Mouse (Mus musculus): ENCODE results near the gene Carhsp1. TPM values are rescaled to one million over a fixed set of nuclear protein-coding genes. Genes with fewer than 3 reads are reported as not detected.

The Carhsp1 gene
- 80.4 and 84.0 TPM in 2 replicates for polyA plus RNA-seq (2015; fragmentation: Nextera tagmentation; extraction: Ambion mirVana)

GRCm38 (mm10) chr16:8671551-8672349 lies at the start of gene Carhsp1:
Gene Carhsp1, minus strand, starts transcription at chr16:8672155.
- H3K4me1 ChIP-seq: peaks cover 44% of the 10 kb centered on the region

GRCm38 (mm10) chr16:8720447-8720846 lies 48.5 kb upstream of the Carhsp1 start:
- Histone ChIP-seq H3K27ac (replicated peaks) (no peak overlapping the region), H3K36me3 (peaks cover 9% of the 10 kb centered on the region; the same call in 1 of the 2 replicates)
- ATAC-seq (ENCODE audit: insufficient number of reproducible peaks, low FRiP score, low TSS enrichment, low read depth): no peak

More at GRCm38 (mm10) chr16:8671551-8672349, at the start of gene Carhsp1:
- Histone ChIP-seq H3K4me3 (replicated peaks) (peak within 1 kb of the TSS; percentile 58), H3K4me2 (replicated peaks) (peak within 1 kb of the TSS; percentile 71), H3K9me3 (replicated peaks) (no peaks in the 10 kb centered on the region), H3K36me3 (no peaks in the 10 kb centered on the region), H3K27ac (replicated peaks) (peak within 1 kb of the TSS; percentile 65), H3K9ac (peak within 1 kb of the TSS; percentile 29), H3K27me3 (0 out of 2 replicates have a peak, but pooled peaks cover 3% of the 10 kb centered on the region)
- ATAC-seq (ENCODE audit: insufficient number of reproducible peaks, low FRiP score, low TSS enrichment, low read depth): peak; percentile 92
- WGBS: under 1% methylated on average over 67 of the region's 67 CpGs

GRCm38 (mm10) chr16:8717744-8718143 lies 45.8 kb upstream of the Carhsp1 start:
- 88% methylated on average over 10 of the region's 10 CpGs for WGBS
- H3K9ac ChIP-seq: no peak overlapping the region
- H3K36me3 ChIP-seq: peaks cover 33% of the 10 kb centered on the region; the same call in 1 of the 2 replicates
- H3K27ac ChIP-seq (replicated peaks): no peak overlapping the region
- H3K4me1 ChIP-seq: peaks cover 8% of the 10 kb centered on the region; the same call in 1 of the 2 replicates
- no peaks in the 10 kb centered on the region for H3K27me3 ChIP-seq
- H3K9me3 ChIP-seq (replicated peaks): no peaks in the 10 kb centered on the region
- H3K4me2 ChIP-seq (replicated peaks): no peak overlapping the region
- H3K4me3 ChIP-seq (replicated peaks): no peak overlapping the region
- no peak for ATAC-seq (ENCODE audit: insufficient number of reproducible peaks, low FRiP score, low TSS enrichment, low read depth)

More at GRCm38 (mm10) chr16:8720447-8720846, 48.5 kb upstream of the Carhsp1 start:
- no peaks in the 10 kb centered on the region for H3K27me3 ChIP-seq
- peaks cover 10% of the 10 kb centered on the region; the same call in 1 of the 2 replicates for H3K4me1 ChIP-seq
- H3K9ac ChIP-seq: no peak overlapping the region
- no peak overlapping the region for H3K4me2 ChIP-seq (replicated peaks)
- no peak overlapping the region for H3K4me3 ChIP-seq (replicated peaks)
- WGBS: 90% methylated on average over 4 of the region's 4 CpGs
- no peaks in the 10 kb centered on the region for H3K9me3 ChIP-seq (replicated peaks)

DNA sequence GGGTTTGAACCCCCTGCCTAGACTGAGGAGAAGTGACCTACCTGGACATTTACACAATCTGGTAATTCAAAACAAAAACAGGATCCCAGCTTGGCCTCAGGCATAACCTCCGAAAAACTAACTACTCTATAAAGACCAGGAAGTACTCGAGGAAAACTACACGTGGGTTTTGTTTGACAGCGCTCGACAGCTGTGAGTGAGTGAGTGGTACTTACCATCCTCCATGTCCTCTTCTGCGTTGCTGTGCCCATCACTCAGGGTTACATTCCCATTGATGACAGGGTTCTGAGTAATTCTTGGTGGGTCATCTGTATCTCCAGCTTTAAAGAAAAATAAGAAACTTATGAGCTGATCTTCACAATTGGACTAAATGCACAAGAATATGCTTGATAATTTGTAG lies 44.3 kb upstream of the Carhsp1 start:
- Histone ChIP-seq H3K4me3 (replicated peaks) (no peak overlapping the region), H3K9me3 (replicated peaks) (no peaks in the 10 kb centered on the region), H3K36me3 (peaks cover 47% of the 10 kb centered on the region; the same call in 1 of the 2 replicates), H3K4me2 (replicated peaks) (no peak overlapping the region), H3K9ac (no peak overlapping the region), H3K27me3 (no peaks in the 10 kb centered on the region), H3K27ac (replicated peaks) (no peak overlapping the region), H3K4me1 (peaks cover 7% of the 10 kb centered on the region; the same call in 1 of the 2 replicates)
- WGBS: 50% methylated on average over 6 of the region's 6 CpGs
- no peak for ATAC-seq (ENCODE audit: insufficient number of reproducible peaks, low FRiP score, low TSS enrichment, low read depth)

- peaks cover 54% of the 10 kb centered on the region for H3K36me3 ChIP-seq
- no peak overlapping the region for H3K9ac ChIP-seq
- H3K27ac ChIP-seq (replicated peaks): no peak overlapping the region
- no peak overlapping the region for H3K4me3 ChIP-seq (replicated peaks)
- H3K9me3 ChIP-seq (replicated peaks): no peaks in the 10 kb centered on the region
- H3K4me1 ChIP-seq: peaks cover 7% of the 10 kb centered on the region; the same call in 1 of the 2 replicates
- WGBS: 60% methylated on average over 10 of the region's 10 CpGs
- H3K27me3 ChIP-seq: no peaks in the 10 kb centered on the region
- H3K4me2 ChIP-seq (replicated peaks): no peak overlapping the region
- no peak for ATAC-seq (ENCODE audit: insufficient number of reproducible peaks, low FRiP score, low TSS enrichment, low read depth)
These were observed 43.6 kb upstream of the Carhsp1 start for GRCm38 (mm10) chr16:8715513-8716080.

DNA sequence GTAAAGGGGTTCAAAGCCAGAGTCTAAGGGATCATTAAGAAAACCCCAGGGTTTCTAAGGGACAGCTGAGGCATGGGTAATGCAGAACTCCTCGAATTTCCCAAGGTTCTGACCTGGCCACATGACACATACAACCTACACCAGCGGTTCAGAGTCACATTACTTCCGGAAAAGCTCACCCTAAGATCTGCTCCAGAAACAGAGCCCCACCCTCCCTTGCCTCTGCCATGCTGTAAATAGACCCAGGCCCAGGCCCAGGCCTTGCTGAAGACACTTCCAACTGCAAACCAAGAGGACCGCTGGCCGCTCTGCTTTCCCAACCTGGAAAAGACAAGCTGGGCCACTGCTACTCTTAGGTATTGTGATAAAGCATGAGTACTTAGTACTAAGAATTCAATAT lies 42.9 kb upstream of the Carhsp1 start:
- H3K36me3 ChIP-seq: peaks cover 61% of the 10 kb centered on the region
- no peaks in the 10 kb centered on the region for H3K9me3 ChIP-seq (replicated peaks)
- no peak for ATAC-seq (ENCODE audit: insufficient number of reproducible peaks, low FRiP score, low TSS enrichment, low read depth)
- WGBS: 81% methylated on average over 5 of the region's 5 CpGs
- no peak overlapping the region for H3K4me3 ChIP-seq (replicated peaks)
- H3K4me2 ChIP-seq (replicated peaks): no peak overlapping the region
- H3K27ac ChIP-seq (replicated peaks): no peak overlapping the region
- peaks cover 7% of the 10 kb centered on the region; the same call in 1 of the 2 replicates for H3K4me1 ChIP-seq
- H3K27me3 ChIP-seq: no peaks in the 10 kb centered on the region
- H3K9ac ChIP-seq: no peak overlapping the region

GRCm38 (mm10) chr16:8711998-8712397 lies 40.0 kb upstream of the Carhsp1 start:
- H3K9ac ChIP-seq: no peak overlapping the region
- no peak for ATAC-seq (ENCODE audit: insufficient number of reproducible peaks, low FRiP score, low TSS enrichment, low read depth)
- 0 out of 2 replicates have a peak, but pooled peaks cover 3% of the 10 kb centered on the region for H3K4me1 ChIP-seq
- no peaks in the 10 kb centered on the region for H3K27me3 ChIP-seq
- H3K9me3 ChIP-seq (replicated peaks): no peaks in the 10 kb centered on the region
- peaks cover 88% of the 10 kb centered on the region for H3K36me3 ChIP-seq
- H3K27ac ChIP-seq (replicated peaks): no peak overlapping the region
- 70% methylated on average over 9 of the region's 9 CpGs for WGBS
- no peak overlapping the region for H3K4me2 ChIP-seq (replicated peaks)
- H3K4me3 ChIP-seq (replicated peaks): no peak overlapping the region

DNA sequence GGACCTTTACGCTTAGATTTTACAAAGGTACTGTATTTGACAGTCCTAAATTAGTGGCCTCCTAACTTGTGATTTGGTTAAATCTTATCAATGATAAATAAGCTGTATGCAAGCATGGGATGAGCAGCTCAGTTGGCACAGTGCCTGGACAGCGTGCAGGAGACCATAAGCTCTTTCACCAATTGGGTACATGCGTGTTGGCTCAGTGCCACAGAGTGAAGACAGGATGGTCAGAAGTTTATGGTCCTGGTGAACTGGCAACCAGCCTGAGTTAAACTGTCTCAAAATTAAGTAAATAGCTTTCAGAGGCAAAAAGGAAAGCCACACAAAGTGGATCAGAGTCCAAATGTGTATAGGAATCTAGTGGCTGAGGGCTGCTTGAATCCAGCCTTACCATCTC lies 28.6 kb upstream of the Carhsp1 start:
- Histone ChIP-seq H3K36me3 (peaks cover 91% of the 10 kb centered on the region), H3K27ac (replicated peaks) (no peak overlapping the region), H3K4me3 (replicated peaks) (no peak overlapping the region), H3K27me3 (no peaks in the 10 kb centered on the region), H3K9me3 (replicated peaks) (no peaks in the 10 kb centered on the region), H3K4me2 (replicated peaks) (no peak overlapping the region), H3K4me1 (no peaks in the 10 kb centered on the region), H3K9ac (no peak overlapping the region)
- 87% methylated on average over 3 of the region's 3 CpGs for WGBS
- no peak for ATAC-seq (ENCODE audit: insufficient number of reproducible peaks, low FRiP score, low TSS enrichment, low read depth)

DNA sequence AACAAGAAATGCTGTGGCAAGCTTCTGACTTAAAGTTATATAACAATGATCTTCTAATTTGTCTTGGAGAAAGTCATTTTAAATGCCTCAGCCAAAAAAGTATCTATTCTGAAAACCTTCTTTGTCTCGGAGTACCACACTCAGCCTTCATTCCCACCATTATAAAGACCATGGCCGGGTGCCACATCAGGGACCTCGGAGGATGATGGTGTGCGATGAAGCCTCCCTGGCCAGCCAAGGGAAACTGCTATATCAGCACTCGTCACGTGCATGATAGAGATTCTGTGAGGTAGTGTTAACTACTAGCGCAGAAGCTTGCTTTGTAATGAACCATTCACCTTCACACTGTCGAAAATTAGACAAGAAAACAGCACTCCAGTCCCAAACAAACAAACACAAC lies 27.6 kb upstream of the Carhsp1 start:
- no peak for ATAC-seq (ENCODE audit: insufficient number of reproducible peaks, low FRiP score, low TSS enrichment, low read depth)
- H3K4me1 ChIP-seq: no peaks in the 10 kb centered on the region
- H3K36me3 ChIP-seq: peaks cover 94% of the 10 kb centered on the region
- no peak overlapping the region for H3K27ac ChIP-seq (replicated peaks)
- no peaks in the 10 kb centered on the region for H3K9me3 ChIP-seq (replicated peaks)
- H3K4me3 ChIP-seq (replicated peaks): no peak overlapping the region
- no peak overlapping the region for H3K9ac ChIP-seq
- H3K4me2 ChIP-seq (replicated peaks): no peak overlapping the region
- WGBS: 91% methylated on average over 8 of the region's 8 CpGs
- H3K27me3 ChIP-seq: no peaks in the 10 kb centered on the region

- Histone ChIP-seq H3K9ac (no peak overlapping the region), H3K27ac (replicated peaks) (no peak overlapping the region), H3K4me3 (replicated peaks) (no peak overlapping the region), H3K36me3 (peaks cover 82% of the 10 kb centered on the region), H3K4me1 (no peaks in the 10 kb centered on the region), H3K4me2 (replicated peaks) (no peak overlapping the region), H3K27me3 (no peaks in the 10 kb centered on the region), H3K9me3 (replicated peaks) (no peaks in the 10 kb centered on the region)
- WGBS: 93% methylated on average over 7 of the region's 7 CpGs
- no peak for ATAC-seq (ENCODE audit: insufficient number of reproducible peaks, low FRiP score, low TSS enrichment, low read depth)
These were observed 19.3 kb upstream of the Carhsp1 start for GRCm38 (mm10) chr16:8691206-8691605.

DNA sequence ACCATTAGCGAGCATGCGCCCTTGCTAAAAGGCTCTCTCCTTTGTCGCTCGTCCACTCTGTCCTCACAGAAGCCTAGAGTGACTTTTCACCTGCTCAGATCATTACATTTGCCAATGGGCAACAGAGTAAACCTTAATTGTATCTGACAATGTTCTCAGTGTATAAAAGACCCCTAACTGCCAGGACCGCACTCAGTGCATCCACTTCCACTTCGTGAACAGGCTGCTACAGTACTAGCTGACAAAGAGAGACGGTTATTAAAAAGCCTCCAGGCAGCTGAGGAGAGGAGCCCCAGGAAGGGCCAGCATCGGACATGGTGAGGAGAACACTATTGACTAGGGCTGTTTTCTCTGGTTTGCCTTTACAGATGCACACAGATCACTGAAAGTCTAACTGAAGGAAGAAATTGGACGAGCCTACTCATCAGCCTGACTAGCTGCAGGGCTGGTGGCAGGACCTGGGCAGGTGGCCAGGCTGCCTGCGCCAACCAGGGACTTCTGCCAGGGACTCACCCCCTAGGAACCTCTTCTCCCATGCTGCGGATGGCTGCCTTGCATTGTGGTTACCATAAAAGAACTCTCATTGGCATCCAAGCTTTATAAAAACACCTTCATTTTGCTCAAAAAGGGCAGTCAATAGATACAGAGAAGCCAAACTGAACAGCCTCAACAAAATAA lies 18.2 kb upstream of the Carhsp1 start:
- no peak overlapping the region for H3K4me2 ChIP-seq (replicated peaks)
- H3K9ac ChIP-seq: no peak overlapping the region
- 84% methylated on average over 11 of the region's 11 CpGs for WGBS
- peaks cover 77% of the 10 kb centered on the region for H3K36me3 ChIP-seq
- H3K27ac ChIP-seq (replicated peaks): no peak overlapping the region
- H3K9me3 ChIP-seq (replicated peaks): no peaks in the 10 kb centered on the region
- H3K4me3 ChIP-seq (replicated peaks): no peak overlapping the region
- no peaks in the 10 kb centered on the region for H3K4me1 ChIP-seq
- H3K27me3 ChIP-seq: no peaks in the 10 kb centered on the region
- no peak for ATAC-seq (ENCODE audit: insufficient number of reproducible peaks, low FRiP score, low TSS enrichment, low read depth)

Data from embryonic facial prominence, embryonic 15.5 days (tissue).